Mouse (Mus musculus): Measurements from ENCODE around the gene Tmem127.
"Not testable (repeated sequence)": the region's sequence is repeated elsewhere in the genome, so short reads cannot be mapped to it uniquely, and the experiment has no call there.

Gene Tmem127

GRCm38 (mm10) chr2:127247592-127248333 is at the start of gene Tmem127, which contains the start of gene Ciao1:
TSS of gene Tmem127 (plus strand) at chr2:127247908.
TSS of gene Ciao1 (minus strand) at chr2:127247816.
- DNase-seq (ENCODE audit: low read depth in 1 of 2, low spot score in 2 of 2) = peak; percentile 94 to 95

DNA sequence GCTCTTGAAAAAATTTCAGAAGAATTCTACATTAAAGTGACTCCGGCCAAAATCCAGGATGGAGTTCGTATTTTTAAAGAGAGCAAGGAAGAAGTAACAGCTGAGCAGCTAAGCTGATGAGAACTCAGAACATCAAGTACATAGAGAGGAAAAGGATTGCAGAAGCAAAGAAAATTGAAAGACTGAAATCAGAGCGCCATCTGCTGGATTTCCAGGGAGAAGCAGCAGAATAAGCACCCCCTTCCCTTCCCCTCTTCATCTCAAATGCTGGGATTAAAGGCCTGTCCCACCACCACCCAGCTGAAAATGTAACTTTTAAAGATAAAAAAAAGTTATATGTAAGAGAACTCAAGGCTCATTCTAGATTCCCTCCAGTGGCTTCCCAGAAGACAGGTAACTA is 42.8 kb upstream of the Tmem127 start:
- peak in 1 of 2 experiments; percentile 6 for DNase-seq (ENCODE audit: low read depth in 1 of 2, low spot score in 2 of 2)

GRCm38 (mm10) chr2:127205936-127206335 is 41.8 kb upstream of the Tmem127 start:
- not testable (repeated sequence) for DNase-seq (ENCODE audit: low read depth in 1 of 2, low spot score in 2 of 2)

GRCm38 (mm10) chr2:127206916-127207315 is 40.8 kb upstream of the Tmem127 start:
- DNase-seq (ENCODE audit: low read depth in 1 of 2, low spot score in 2 of 2) = no peak

DNA sequence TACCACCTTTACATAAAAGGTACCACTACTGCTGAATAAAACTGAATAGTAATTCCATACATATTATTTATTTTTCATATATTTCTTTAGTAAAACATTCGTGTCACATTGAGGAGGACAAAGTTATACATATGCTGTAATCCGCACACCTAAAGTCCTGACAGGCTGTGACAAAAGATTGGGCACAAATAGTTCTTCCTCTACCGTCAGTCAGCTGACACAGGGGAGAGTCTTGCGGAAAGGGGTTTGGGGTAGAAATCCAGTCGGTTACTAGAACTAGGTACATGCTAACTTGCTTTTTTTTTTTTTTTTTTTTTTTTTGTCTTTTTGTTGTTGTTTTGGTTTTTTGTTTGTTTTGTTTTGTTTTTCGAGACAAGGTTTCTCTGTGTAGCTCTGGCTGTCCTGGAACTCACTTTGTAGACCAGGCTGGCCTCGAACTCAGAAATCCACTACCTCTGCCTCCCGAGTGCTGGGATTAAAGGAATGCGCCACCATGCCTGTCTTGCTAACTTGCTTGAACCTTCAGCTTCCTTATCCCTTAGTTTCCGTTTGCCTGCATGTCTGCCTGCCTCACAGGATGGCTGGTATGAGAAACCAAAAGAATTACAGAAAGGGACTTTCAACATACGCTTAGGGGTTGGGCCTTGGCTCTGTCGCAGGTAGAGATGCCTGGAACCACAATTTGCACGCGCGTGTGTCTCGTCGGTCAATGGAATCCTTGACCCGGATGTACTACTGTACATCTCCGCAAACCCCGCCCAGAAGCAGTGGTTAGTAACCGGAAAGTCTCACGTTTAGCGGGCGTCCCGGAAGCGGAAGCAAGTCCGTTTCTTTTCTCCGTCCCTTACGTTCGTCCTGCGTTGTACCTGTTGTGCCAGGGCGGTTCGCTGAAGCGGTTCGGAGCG is 39.9 kb upstream of the Tmem127 start, which contains the start of the genes 1810024B03Rik and Snrnp200:
TSS of gene 1810024B03Rik (minus strand) at position 734 of the 905 bp plus-strand sequence.
TSS of gene Snrnp200 (plus strand) at position 840 of the 905 bp plus-strand sequence.
- DNase-seq (ENCODE audit: low read depth in 1 of 2, low spot score in 2 of 2) = peak; percentile 82 to 85

GRCm38 (mm10) chr2:127208452-127208769 is 39.3 kb upstream of the Tmem127 start:
- DNase-seq (ENCODE audit: low read depth in 1 of 2, low spot score in 2 of 2) = no peak

- DNase-seq (ENCODE audit: low read depth in 1 of 2, low spot score in 2 of 2) = no peak
Observed at GRCm38 (mm10) chr2:127210701-127211100, 37.0 kb upstream of the Tmem127 start.

- no peak for DNase-seq (ENCODE audit: low read depth in 1 of 2, low spot score in 2 of 2)
Observed at GRCm38 (mm10) chr2:127217746-127218145, 30.0 kb upstream of the Tmem127 start.

DNA sequence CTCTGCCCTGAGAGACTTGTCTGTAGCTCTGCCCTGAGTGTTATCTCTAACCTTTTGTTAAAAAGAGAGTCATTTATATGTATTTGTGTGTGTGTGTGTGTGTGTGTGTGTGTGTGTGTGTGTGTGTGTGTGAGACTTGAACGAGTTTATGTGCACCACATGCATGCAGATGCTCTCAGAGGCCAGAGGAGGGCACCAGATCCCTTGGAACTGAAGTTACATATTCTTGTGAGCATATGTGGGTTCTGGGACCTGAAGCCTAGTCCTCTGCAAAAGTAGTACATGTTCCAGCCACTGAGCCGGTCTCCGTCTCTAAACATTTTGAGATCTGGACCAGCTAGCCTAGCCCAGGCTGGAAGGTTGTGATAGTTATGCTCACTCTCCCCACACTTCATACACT is 22.4 kb upstream of the Tmem127 start:
- no peak for DNase-seq (ENCODE audit: low read depth in 1 of 2, low spot score in 2 of 2)

- no peak for DNase-seq (ENCODE audit: low read depth in 1 of 2, low spot score in 2 of 2)
Observed at GRCm38 (mm10) chr2:127237897-127238610, 9.7 kb upstream of the Tmem127 start.

DNA sequence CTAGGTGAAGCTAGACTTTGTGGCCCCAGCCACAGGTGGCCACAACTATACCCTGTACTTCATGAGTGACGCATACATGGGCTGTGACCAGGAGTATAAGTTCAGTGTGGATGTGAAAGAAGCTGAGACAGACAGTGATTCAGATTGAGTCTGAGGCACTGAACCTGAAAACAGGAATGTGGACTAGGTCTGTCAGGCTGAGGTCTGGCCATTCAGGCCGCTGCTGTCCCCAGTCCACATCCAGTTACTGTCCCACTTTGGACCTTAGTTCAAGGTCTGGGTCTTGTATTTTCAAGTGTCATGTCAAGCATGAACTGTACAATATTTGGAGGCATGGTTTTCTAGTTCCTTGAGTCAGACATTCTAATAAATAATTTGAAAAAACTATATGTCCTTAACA is 7.6 kb upstream of the Tmem127 start:
- no peak for DNase-seq (ENCODE audit: low read depth in 1 of 2, low spot score in 2 of 2)

DNA sequence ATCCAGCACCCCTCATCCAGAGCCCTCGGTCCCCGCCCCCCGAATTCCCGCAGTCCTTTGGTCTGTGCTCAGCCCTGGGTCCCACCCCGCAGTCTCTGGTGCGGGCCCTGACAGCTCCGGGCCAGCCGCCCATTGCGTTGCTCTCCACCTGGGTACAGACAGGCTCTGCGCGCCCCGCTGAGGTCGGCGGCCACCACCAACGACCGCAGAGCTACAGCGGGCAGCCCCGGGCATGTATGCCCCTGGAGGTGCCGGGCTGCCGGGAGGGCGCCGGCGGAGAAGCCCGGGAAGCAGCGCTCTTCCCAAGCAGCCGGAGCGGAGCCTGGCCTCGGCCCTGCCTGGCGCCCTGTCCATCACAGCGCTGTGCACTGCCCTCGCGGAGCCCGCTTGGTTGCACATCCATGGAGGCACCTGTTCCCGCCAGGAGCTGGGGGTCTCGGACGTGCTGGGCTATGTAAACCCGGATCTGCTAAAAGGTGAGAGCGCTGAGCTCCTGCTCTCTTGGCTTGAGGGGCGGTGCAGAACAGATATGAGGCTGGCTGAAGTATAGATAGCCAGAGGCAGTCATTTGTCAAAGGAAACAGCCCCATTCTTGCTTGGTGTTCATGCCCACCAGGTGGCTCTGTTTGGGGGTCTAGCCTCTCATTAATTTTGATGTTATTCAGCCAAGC is 761 bp downstream of the Tmem127 start:
- peak in 1 of 2 experiments; percentile 12 for DNase-seq (ENCODE audit: low read depth in 1 of 2, low spot score in 2 of 2)

- DNase-seq (ENCODE audit: low read depth in 1 of 2, low spot score in 2 of 2) = no peak
Observed at GRCm38 (mm10) chr2:127250291-127251008, 2.7 kb downstream of the Tmem127 start.

- no peak for DNase-seq (ENCODE audit: low read depth in 1 of 2, low spot score in 2 of 2)
Observed at GRCm38 (mm10) chr2:127251457-127251856, 3.7 kb downstream of the Tmem127 start.

GRCm38 (mm10) chr2:127251880-127252527 is 4.3 kb downstream of the Tmem127 start:
- DNase-seq (ENCODE audit: low read depth in 1 of 2, low spot score in 2 of 2) = no peak

DNA sequence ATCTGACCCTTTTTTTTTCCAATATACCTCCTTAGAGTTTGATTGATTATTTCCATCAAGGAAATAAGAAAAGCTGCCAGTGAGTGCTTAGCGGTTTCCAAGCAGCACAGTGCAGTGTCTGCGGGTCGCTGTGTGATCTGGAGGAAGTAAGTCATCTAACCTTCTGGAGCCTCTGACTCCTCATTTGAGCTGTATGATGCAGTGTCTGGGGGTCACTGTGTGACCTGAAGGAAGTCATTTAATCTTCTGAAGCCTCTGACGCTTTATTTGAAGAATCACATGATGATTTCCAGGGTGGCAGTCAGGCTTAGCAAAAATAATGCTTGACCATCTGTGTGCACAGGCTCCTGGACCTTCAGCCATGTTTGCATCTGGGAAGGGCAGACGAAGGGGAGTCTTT is 5.1 kb downstream of the Tmem127 start:
- no peak for DNase-seq (ENCODE audit: low read depth in 1 of 2, low spot score in 2 of 2)

DNA sequence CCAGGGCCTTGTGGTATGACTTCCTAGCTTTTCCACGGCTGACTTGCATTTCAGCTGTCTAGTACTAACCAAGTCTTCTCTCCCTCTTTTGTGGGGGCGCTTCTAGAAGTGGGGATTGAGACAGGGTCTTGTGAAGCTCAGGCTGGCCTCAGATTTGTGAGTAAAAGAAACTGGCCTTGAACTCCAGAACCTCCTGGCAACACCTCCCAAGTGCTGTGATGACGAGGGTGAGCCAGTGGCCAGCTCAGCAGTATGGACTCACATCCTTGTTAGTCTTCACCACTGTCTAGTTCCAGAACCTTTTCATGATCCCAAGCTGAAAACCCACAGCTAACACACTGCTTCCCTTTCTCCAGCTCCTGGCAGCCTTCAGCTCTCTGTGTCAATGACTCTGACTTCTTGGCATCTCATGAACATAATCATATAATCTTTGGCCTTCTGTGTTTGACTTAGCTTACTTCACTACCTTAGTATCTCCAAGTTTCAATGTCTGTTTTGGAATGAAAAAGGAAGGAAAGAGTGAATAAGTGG is 7.0 kb downstream of the Tmem127 start:
- DNase-seq (ENCODE audit: low read depth in 1 of 2, low spot score in 2 of 2) = no peak

GRCm38 (mm10) chr2:127255294-127255693 is 7.6 kb downstream of the Tmem127 start:
- DNase-seq (ENCODE audit: low read depth in 1 of 2, low spot score in 2 of 2) = no peak

DNA sequence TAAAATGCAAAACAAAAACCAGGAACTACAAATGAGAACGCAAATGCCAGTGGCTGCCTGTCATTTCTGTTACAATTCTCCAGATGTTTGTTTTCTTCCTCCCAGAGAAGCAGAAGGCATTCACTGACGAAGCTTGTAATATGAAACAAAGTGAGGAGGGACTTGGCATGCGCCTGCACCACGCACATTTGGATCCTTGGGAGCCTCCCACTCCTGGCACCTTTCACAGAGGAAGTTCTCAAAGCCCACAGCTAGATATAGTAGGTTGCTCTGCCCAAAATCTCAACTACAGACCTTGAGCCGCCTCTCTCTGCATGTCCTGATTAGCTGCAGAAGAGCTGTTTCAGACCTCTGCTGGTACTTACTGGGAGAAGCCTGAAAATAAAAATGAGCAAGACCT is 11.6 kb downstream of the Tmem127 start:
- no peak for DNase-seq (ENCODE audit: low read depth in 1 of 2, low spot score in 2 of 2)
